Mouse (Mus musculus) lung, postnatal 0 days (tissue): ENCODE data around the gene Rpl31.

Experiments used
- CTCF ChIP-seq: IDR thresholded peaks from 2 replicates; pipeline ENCODE4 v1.5.1; 2016; ENCODE audit warnings: antibody characterized with exemption, mild to moderate bottlenecking
- EP300 ChIP-seq: IDR thresholded peaks from 2 replicates; pipeline ENCODE4 v1.6.1; 2016; ENCODE audit warnings: antibody characterized with exemption, mild to moderate bottlenecking, control low read depth

DNA sequence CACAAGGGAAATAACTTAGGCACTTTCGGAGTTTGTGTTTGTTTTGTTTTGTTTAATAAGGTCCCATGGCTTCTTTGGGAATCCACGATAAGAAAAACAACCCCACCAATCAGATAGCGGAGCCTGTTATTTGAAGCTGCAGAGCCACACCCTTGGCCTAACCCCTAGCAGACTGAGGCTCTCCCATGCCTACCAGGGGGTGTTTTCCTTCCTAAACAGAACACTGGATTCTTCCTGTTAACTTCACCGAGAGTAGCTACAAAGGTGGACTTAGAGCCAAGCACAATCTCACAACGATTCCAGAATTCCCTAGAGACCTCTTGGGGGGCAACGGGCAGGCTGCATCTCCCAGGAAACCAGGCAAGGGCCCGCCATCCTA lies 5.1 kb upstream of the Rpl31 start:
- TF ChIP-seq CTCF, result no peak
- no peak for TF ChIP-seq EP300
